Mouse (Mus musculus) bone marrow, adult 2 months (tissue): ENCODE measurements around the gene Timm22. TPM values are rescaled to one million over a fixed set of nuclear protein-coding genes. Genes with fewer than 3 reads are reported as not detected.

ENCODE experiments used
- H3K27ac ChIP-seq: fragments of 200-500 bp; 2 replicates; pipeline ENCODE4 v1.5.1; 2012; ENCODE audit warnings: low read depth, mild to moderate bottlenecking, control low read depth, inconsistent platforms, low read length; ENCODE audit not compliant: control insufficient read depth, poor library complexity, insufficient read depth
- H3K4me1 ChIP-seq: fragments of 200-500 bp; 2 replicates; pipeline ENCODE4 v1.6.1; 2011; ENCODE audit warnings: low read length; ENCODE audit not compliant: control insufficient read depth, insufficient read depth
- H3K4me3 ChIP-seq: fragments of 200-500 bp; replicated peaks from 2 replicates; pipeline ENCODE3; 2011; ENCODE audit warnings: mild to moderate bottlenecking, low read depth, low read length, control low read depth; ENCODE audit not compliant: control insufficient read depth
- CTCF ChIP-seq: fragments of 200-500 bp; IDR thresholded peaks from 2 replicates; pipeline ENCODE4 v1.5.1; 2011; ENCODE audit warnings: low read length, control low read depth; ENCODE audit not compliant: control insufficient read depth, insufficient read depth
- POLR2A ChIP-seq: fragments of 200-500 bp; IDR thresholded peaks from 2 replicates; pipeline ENCODE4 v1.6.1; 2011; ENCODE audit warnings: low read depth, mild to moderate bottlenecking, control low read depth, low read length, borderline replicate concordance; ENCODE audit not compliant: control insufficient read depth
- WGBS: fragments of 180-500 bp; shearing (Covaris S2); methylation state at CpG from one replicate; pipeline ENCODE4 v1.1.7; 2018; 5-methylcytosine and 5-hydroxymethylcytosine counted together
- polyA plus RNA-seq: library from polyadenylated mRNA; stranded (reverse); fragments of >200 nt; gene quantifications from 2 replicates; pipeline ENCODE4 v1.2.4, GENCODE M21; 2011; ENCODE audit warnings: low replicate concordance; ENCODE audit not compliant: missing spikeins, insufficient read depth, insufficient read length

Timm22 gene
- polyA plus RNA-seq, 1 experiment, result 6.2 TPM

GRCm38 (mm10) chr11:76415985-76416384, 9.2 kb downstream of the Timm22 start:
- Histone ChIP-seq H3K4me3 (no peak overlapping the region), H3K4me1 (no peaks in the 10 kb centered on the region), H3K27ac (no peak overlapping the region)
- 53% methylated on average over 2 of the region's 2 CpGs for WGBS
- no peak for TF ChIP-seq POLR2A
- no peak for TF ChIP-seq CTCF

- no peak for TF ChIP-seq POLR2A
- TF ChIP-seq CTCF, result no peak
- H3K27ac ChIP-seq, result no peak overlapping the region
- H3K4me1 ChIP-seq, result no peaks in the 10 kb centered on the region
- H3K4me3 ChIP-seq, result no peak overlapping the region
- 89% methylated on average over 8 of the region's 8 CpGs for WGBS
Measured at GRCm38 (mm10) chr11:76418423-76418822, 11.7 kb downstream of the Timm22 start.

GRCm38 (mm10) chr11:76419179-76419578, 12.4 kb downstream of the Timm22 start:
- H3K27ac ChIP-seq, result no peak overlapping the region
- WGBS, result 65% methylated on average over 4 of the region's 4 CpGs
- no peaks in the 10 kb centered on the region for H3K4me1 ChIP-seq
- TF ChIP-seq POLR2A, result no peak
- TF ChIP-seq CTCF, result no peak
- no peak overlapping the region for H3K4me3 ChIP-seq

- WGBS, result 67% methylated on average over 4 of the region's 4 CpGs
- Histone ChIP-seq H3K27ac (no peak overlapping the region), H3K4me3 (no peak overlapping the region), H3K4me1 (no peaks in the 10 kb centered on the region)
- TF ChIP-seq POLR2A (no peak), CTCF (no peak)
Measured at GRCm38 (mm10) chr11:76420896-76421295, 14.1 kb downstream of the Timm22 start.

- H3K27ac ChIP-seq, result no peak overlapping the region
- TF ChIP-seq CTCF, result no peak
- TF ChIP-seq POLR2A, result no peak
- H3K4me1 ChIP-seq, result no peaks in the 10 kb centered on the region
- no peak overlapping the region for H3K4me3 ChIP-seq
- WGBS, result 84% methylated on average over 6 of the region's 6 CpGs
Measured at GRCm38 (mm10) chr11:76425749-76426148, 19.0 kb downstream of the Timm22 start.

GRCm38 (mm10) chr11:76427781-76428180, 21.0 kb downstream of the Timm22 start:
- no peak overlapping the region for H3K4me3 ChIP-seq
- H3K27ac ChIP-seq, result no peak overlapping the region
- H3K4me1 ChIP-seq, result no peaks in the 10 kb centered on the region
- WGBS, result 81% methylated on average over 3 of the region's 3 CpGs
- TF ChIP-seq POLR2A (no peak), CTCF (no peak)

- no peak overlapping the region for H3K4me3 ChIP-seq
- WGBS, result 64% methylated on average over 4 of the region's 4 CpGs
- no peaks in the 10 kb centered on the region for H3K4me1 ChIP-seq
- no peak for TF ChIP-seq CTCF
- TF ChIP-seq POLR2A, result no peak
- no peak overlapping the region for H3K27ac ChIP-seq
Measured at GRCm38 (mm10) chr11:76429046-76429445, 22.3 kb downstream of the Timm22 start.

GRCm38 (mm10) chr11:76429556-76429955, 22.8 kb downstream of the Timm22 start:
- Histone ChIP-seq H3K27ac (no peak overlapping the region), H3K4me1 (no peaks in the 10 kb centered on the region), H3K4me3 (no peak overlapping the region)
- 77% methylated on average over 7 of the region's 7 CpGs for WGBS
- TF ChIP-seq CTCF, result no peak
- TF ChIP-seq POLR2A, result no peak

- TF ChIP-seq POLR2A, result no peak
- no peak for TF ChIP-seq CTCF
- Histone ChIP-seq H3K4me3 (no peak overlapping the region), H3K27ac (no peak overlapping the region), H3K4me1 (peaks cover 1% of the 10 kb centered on the region; the same call in 1 of the 2 replicates)
- WGBS, result 76% methylated on average over 6 of the region's 6 CpGs
Measured at GRCm38 (mm10) chr11:76429966-76430631, 23.3 kb downstream of the Timm22 start.
